Mouse (Mus musculus) testis, adult 2 months (tissue): ENCODE measurements around the gene Gm15517. TPM values are rescaled to one million over a fixed set of nuclear protein-coding genes. Genes with fewer than 3 reads are reported as not detected.

Experiments
- H3K27ac ChIP-seq: fragments of 200-500 bp; 2 replicates; pipeline ENCODE4 v1.5.1; 2012; ENCODE audit warnings: low read depth, low read length; ENCODE audit not compliant: control insufficient read depth, insufficient read depth
- H3K27me3 ChIP-seq: fragments of 200-500 bp; 2 replicates; pipeline ENCODE4 v1.6.1; 2012; ENCODE audit warnings: mild to moderate bottlenecking, low read length, moderate library complexity; ENCODE audit not compliant: control insufficient read depth, insufficient read depth
- H3K36me3 ChIP-seq: fragments of 200-500 bp; 2 replicates; pipeline ENCODE4 v1.6.1; 2012; ENCODE audit warnings: mild to moderate bottlenecking, low read length; ENCODE audit not compliant: control insufficient read depth, insufficient read depth
- H3K4me1 ChIP-seq: fragments of 200-500 bp; 2 replicates; pipeline ENCODE4 v1.6.1; 2012; ENCODE audit warnings: low read length; ENCODE audit not compliant: control insufficient read depth, insufficient read depth
- H3K4me3 ChIP-seq: fragments of 200-500 bp; 2 replicates; pipeline ENCODE4 v1.5.1; 2012; ENCODE audit warnings: low read depth, mild to moderate bottlenecking, low read length, moderate library complexity, mixed read lengths; ENCODE audit not compliant: control insufficient read depth
- CTCF ChIP-seq: fragments of 200-500 bp; IDR thresholded peaks from 2 replicates; pipeline ENCODE4 v1.5.1; 2012; ENCODE audit warnings: low read depth, mild to moderate bottlenecking, inconsistent platforms, low read length, moderate library complexity; ENCODE audit not compliant: control insufficient read depth, insufficient read depth, insufficient replicate concordance
- POLR2A ChIP-seq: fragments of 200-500 bp; IDR thresholded peaks from 2 replicates; pipeline ENCODE4 v1.6.1; 2012; ENCODE audit warnings: low read depth, mild to moderate bottlenecking, inconsistent platforms, low read length, moderate library complexity; ENCODE audit not compliant: control insufficient read depth
- polyA plus RNA-seq: library from polyadenylated mRNA; depleted of rRNA; stranded (reverse); fragments of >200 nt; gene quantifications from 2 replicates; pipeline ENCODE4 v1.2.3, GENCODE M21; 2012

The Gm15517 gene
- polyA plus RNA-seq, 1 experiment: 3,148 TPM

- Histone ChIP-seq H3K27me3 (no peaks in the 10 kb centered on the region), H3K4me3 (peak overlapping the region; percentile 88), H3K36me3 (no peaks in the 10 kb centered on the region), H3K27ac (peak overlapping the region; percentile 87), H3K4me1 (peaks cover 14% of the 10 kb centered on the region)
- no peak for TF ChIP-seq CTCF
- TF ChIP-seq POLR2A: peak; percentile 96
Observed at GRCm38 (mm10) chr7:44304775-44305641, 43.8 kb downstream of the Gm15517 start.

GRCm38 (mm10) chr7:44305686-44306085 is 44.4 kb downstream of the Gm15517 start:
- Histone ChIP-seq H3K4me1 (peaks cover 21% of the 10 kb centered on the region), H3K27ac (no peak overlapping the region; the same call in 1 of the 2 replicates), H3K36me3 (no peaks in the 10 kb centered on the region), H3K4me3 (peak overlapping the region; percentile 88), H3K27me3 (no peaks in the 10 kb centered on the region; the same call in none of the 2 replicates)
- TF ChIP-seq POLR2A: no peak
- TF ChIP-seq CTCF: no peak

GRCm38 (mm10) chr7:44306516-44307240 is 45.4 kb downstream of the Gm15517 start, which contains the start of gene Clec11a:
TSS of gene Clec11a (minus strand) at chr7:44306902.
- H3K27me3 ChIP-seq: no peaks in the 10 kb centered on the region; the same call in none of the 2 replicates
- TF ChIP-seq CTCF: no peak
- TF ChIP-seq POLR2A: no peak
- H3K36me3 ChIP-seq: no peaks in the 10 kb centered on the region
- H3K4me3 ChIP-seq: peak within 1 kb of the TSS; percentile 88
- H3K4me1 ChIP-seq: peaks cover 27% of the 10 kb centered on the region
- no peak within 1 kb of the TSS for H3K27ac ChIP-seq

DNA sequence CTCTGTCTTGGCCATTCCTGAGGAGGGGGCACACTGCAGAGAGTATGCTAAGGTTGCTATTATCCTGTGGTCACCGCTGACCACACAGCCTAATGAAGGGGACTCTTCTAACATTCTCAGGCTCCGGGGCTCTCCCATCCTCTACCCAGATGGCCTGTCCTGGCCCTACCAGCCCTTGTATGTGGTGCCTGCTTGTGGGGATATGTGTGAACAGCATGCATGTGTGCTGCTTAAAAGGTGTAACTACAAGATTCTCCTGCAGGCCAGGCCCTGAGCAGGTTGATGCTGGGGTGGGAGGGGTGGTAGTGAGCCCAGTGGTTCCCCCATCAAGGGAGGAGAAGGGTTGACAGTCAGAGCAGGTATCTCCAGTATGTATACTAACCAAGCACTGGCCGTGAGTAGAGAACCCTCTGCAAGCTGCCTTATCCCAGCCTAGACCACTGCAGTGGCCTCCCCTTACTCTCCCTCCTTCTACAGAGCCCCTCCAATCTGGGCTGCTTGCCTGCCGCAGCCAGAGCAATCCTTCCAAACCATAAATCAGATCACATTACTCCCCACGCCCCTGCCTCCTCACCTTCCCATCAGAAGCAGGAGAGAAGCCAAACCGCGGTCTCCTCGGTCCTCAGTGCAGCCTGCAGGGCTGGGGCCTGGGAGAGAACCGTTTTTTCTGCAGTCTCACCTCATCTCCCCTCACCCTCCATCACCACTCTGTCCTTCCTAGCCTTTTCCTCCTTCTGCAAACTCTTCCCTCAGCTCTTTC is 46.2 kb downstream of the Gm15517 start:
- TF ChIP-seq CTCF (no peak), POLR2A (no peak)
- H3K36me3 ChIP-seq: no peaks in the 10 kb centered on the region
- no peak overlapping the region for H3K27ac ChIP-seq
- peaks cover 30% of the 10 kb centered on the region for H3K4me1 ChIP-seq
- H3K27me3 ChIP-seq: no peaks in the 10 kb centered on the region; the same call in none of the 2 replicates
- no peak overlapping the region for H3K4me3 ChIP-seq

DNA sequence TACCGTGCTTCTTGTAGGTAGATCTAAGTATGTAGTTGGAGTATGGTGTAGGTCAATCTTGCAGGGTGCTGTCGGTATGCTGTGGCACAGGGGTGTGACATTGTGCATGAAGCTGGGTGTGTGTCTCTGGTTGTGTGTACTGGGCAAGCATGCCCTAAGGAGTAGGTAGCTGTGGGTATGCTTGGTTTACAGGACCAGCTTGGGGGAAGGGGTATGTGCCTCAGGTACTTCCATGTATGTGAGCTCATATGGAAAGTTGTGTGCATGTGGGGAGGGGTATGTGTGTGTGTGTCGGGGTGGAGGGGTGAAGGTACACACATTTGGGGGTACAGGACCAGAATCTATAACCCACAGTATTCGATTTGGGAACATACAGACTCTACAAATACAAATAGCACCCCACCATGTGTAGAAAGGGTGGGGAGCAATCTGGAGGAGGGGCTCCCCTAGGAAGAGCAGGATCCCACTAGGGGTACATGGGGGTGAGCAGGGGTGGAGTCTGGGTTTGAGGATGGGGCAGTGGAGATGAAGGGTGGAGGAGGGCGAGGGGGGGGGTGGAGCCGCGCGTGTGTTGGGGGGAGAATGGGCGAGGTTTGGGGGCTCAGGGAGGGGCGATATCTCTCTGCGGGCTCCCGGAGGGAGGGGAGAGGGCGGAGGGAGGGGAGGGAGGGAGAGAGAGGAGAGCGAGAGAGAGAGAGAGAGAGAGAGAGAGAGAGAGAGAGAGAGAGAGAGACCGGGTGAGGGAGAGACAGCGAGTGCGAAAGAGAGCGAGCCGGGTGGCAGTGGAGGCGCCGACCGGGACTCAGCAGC is 48.4 kb downstream of the Gm15517 start, which contains the start of gene Shank1:
Gene Shank1, plus strand, starts transcription at position 779 of the 810 bp plus-strand sequence.
- TF ChIP-seq CTCF (no peak), POLR2A (no peak)
- no peak within 1 kb of the TSS for H3K27ac ChIP-seq
- no peaks in the 10 kb centered on the region; the same call in none of the 2 replicates for H3K27me3 ChIP-seq

DNA sequence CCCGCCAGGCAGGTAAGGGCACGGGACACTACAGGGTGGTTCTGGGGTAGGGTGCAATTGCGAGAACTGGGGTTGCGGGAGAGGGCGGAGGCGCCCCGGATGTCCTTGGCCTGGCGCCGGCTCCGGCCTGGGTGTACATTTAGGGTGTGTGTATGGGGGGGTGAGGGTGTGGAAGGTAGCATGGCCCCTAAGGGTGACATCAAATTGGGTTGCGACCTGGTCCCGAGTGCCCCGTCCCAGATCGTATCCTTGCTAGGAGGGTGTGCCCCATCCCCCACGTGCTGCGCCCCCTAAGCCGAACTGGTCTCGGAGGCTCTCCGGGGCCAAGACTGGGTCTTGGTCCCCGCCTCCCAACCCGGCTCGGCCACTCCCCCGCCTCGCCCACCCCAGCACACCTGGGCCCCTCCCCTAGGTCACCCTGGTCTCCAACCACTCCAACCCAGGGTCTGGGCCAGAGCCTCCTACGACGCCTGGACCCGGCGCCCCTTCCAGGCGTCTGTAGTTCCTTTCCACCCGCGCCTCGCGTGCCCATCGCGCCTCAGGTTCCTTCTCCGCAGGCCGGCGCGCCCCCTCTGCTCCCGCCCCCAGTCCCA is 49.1 kb downstream of the Gm15517 start:
- Histone ChIP-seq H3K4me3 (peak overlapping the region; percentile 64), H3K27ac (no peak overlapping the region), H3K27me3 (no peaks in the 10 kb centered on the region; the same call in none of the 2 replicates), H3K4me1 (peaks cover 29% of the 10 kb centered on the region), H3K36me3 (no peaks in the 10 kb centered on the region)
- TF ChIP-seq POLR2A (no peak), CTCF (no peak)

More for the DNA sequence above, 48.4 kb downstream of the Gm15517 start, which contains the start of gene Shank1:
- Histone ChIP-seq H3K4me1 (peaks cover 29% of the 10 kb centered on the region), H3K4me3 (peak within 1 kb of the TSS; percentile 64), H3K36me3 (no peaks in the 10 kb centered on the region)
